12 mouse cellular contexts compared by ENCODE assay signal in genomic region chr2:164513389-164513788, GRCm38 (mm10). TPM values are rescaled to one million over a fixed set of nuclear protein-coding genes. Genes with fewer than 3 reads are reported as not detected.
DNase-seq lines count a peak whose midpoint lies in the region; ATAC-seq and TF ChIP-seq lines count a peak whose summit lies in the region.
"Had no signal": no experiment of that assay in that cellular context is flagged by ENCODE, and none has a peak within 500 bp of the region (broad histone marks: within the 10 kb centered on the region; RNA-seq: fewer than 3 reads in every experiment).

No protein-coding gene starts in this region.

- no peaks in the 10 kb centered on the region for H3K36me3 ChIP-seq in heart, embryonic 11.5 days (ENCODE audit: control insufficient read depth, insufficient read depth, low read length)
- H3K36me3 ChIP-seq in heart, postnatal 0 days (replicated peaks; ENCODE audit: control insufficient read depth, insufficient read depth, low read length), result no peaks in the 10 kb centered on the region
- H3K36me3 ChIP-seq in midbrain, embryonic 11.5 days (ENCODE audit: control insufficient read depth, insufficient read depth, low read length), result no peaks in the 10 kb centered on the region; the same call in 1 of the 2 replicates

- H3K9ac ChIP-seq in heart, embryonic 11.5 days (ENCODE audit: low read depth, low read length), result no peak overlapping the region
- no peak overlapping the region for H3K9ac ChIP-seq in heart, postnatal 0 days (replicated peaks; ENCODE audit: low read depth, low read length)
- H3K9ac ChIP-seq in midbrain, embryonic 11.5 days (ENCODE audit: low read length), result no peak overlapping the region

- no peak overlapping the region for H3K27ac ChIP-seq in heart, embryonic 11.5 days (ENCODE audit: low read depth, low read length)
- peak overlapping the region; percentile 73 for H3K27ac ChIP-seq in heart, postnatal 0 days (ENCODE audit: low read depth)
- no peak overlapping the region for H3K27ac ChIP-seq in midbrain, embryonic 11.5 days (ENCODE audit: low read depth, low read length)
- H3K27ac ChIP-seq: layer of hippocampus, adult 2 months had no signal

- ATAC-seq in heart, embryonic 11.5 days (replicated peaks; ENCODE audit: insufficient number of reproducible peaks, low FRiP score, low TSS enrichment), result no peak
- peak; percentile 68; the same call in 1 of the 2 replicates for ATAC-seq in heart, postnatal 0 days (ENCODE audit: insufficient read depth, low read depth)
- ATAC-seq in midbrain, embryonic 11.5 days (ENCODE audit: low FRiP score), result no peak
- ATAC-seq: midbrain, embryonic 16.5 days had no signal

- H3K4me2 ChIP-seq in heart, embryonic 11.5 days, result no peak overlapping the region
- no peak overlapping the region for H3K4me2 ChIP-seq in heart, postnatal 0 days (ENCODE audit: low read depth, low read length)
- H3K4me2 ChIP-seq in midbrain, embryonic 11.5 days, result no peak overlapping the region

- DNase-seq in heart, adult 18-20 months, result peak; percentile 61 to 87
- DNase-seq in adrenal gland, postnatal 14 days, result peak; percentile 68
- peak; percentile 73 for DNase-seq in heart, postnatal 0 days (ENCODE audit: low spot score)
- DNase-seq in lung, postnatal 14 days, result peak; percentile 57
- DNase-seq in left cerebral cortex, adult 18-20 months (ENCODE audit: low spot score in 2 of 2), result no peak
- no peak for DNase-seq in midbrain, embryonic 11.5 days (ENCODE audit: low spot score, missing footprints)
- no peak for DNase-seq in spleen, adult 12 weeks (ENCODE audit: low spot score)
- DNase-seq: liver had no signal

- no peak for TF ChIP-seq CTCF in heart, postnatal 0 days (IDR thresholded peaks at IDR 0.05; ENCODE audit: low read depth)

- WGBS in heart, embryonic 11.5 days (ENCODE audit: insufficient replicate concordance), result 55% methylated on average over 8 of the region's 8 CpGs
- WGBS in heart, postnatal 0 days, result 48% methylated on average over 8 of the region's 8 CpGs
- 81% methylated on average over 8 of the region's 8 CpGs for WGBS in midbrain, embryonic 11.5 days

- no peaks in the 10 kb centered on the region for H3K27me3 ChIP-seq in heart, embryonic 11.5 days (ENCODE audit: control insufficient read depth, insufficient read depth, low read length)
- no peaks in the 10 kb centered on the region for H3K27me3 ChIP-seq in heart, postnatal 0 days (ENCODE audit: control insufficient read depth, insufficient read depth, low read length)
- no peaks in the 10 kb centered on the region for H3K27me3 ChIP-seq in midbrain, embryonic 11.5 days (ENCODE audit: control insufficient read depth, insufficient read depth, low read length)

- H3K4me1 ChIP-seq in heart, embryonic 11.5 days (ENCODE audit: control insufficient read depth, insufficient read depth, low read length), result no peaks in the 10 kb centered on the region
- H3K4me1 ChIP-seq in heart, postnatal 0 days (ENCODE audit: control insufficient read depth, insufficient read depth), result no peaks in the 10 kb centered on the region; the same call in 1 of the 2 replicates
- H3K4me1 ChIP-seq in midbrain, embryonic 11.5 days (ENCODE audit: control insufficient read depth, insufficient read depth, low read length), result no peaks in the 10 kb centered on the region

- TF ChIP-seq EP300 in heart, postnatal 0 days (IDR thresholded peaks at IDR 0.05; ENCODE audit: low read depth), result peak; percentile 48; the same call in 1 of the 2 replicates

- no peak overlapping the region for H3K4me3 ChIP-seq in heart, embryonic 11.5 days (ENCODE audit: low read depth, low read length)
- H3K4me3 ChIP-seq in heart, postnatal 0 days (ENCODE audit: low read depth, low read length), result no peak overlapping the region
- no peak overlapping the region for H3K4me3 ChIP-seq in midbrain, embryonic 11.5 days (ENCODE audit: low read depth, low read length)
- H3K4me3 ChIP-seq: layer of hippocampus, adult 2 months had no signal

- H3K9me3 ChIP-seq in heart, embryonic 11.5 days (replicated peaks; ENCODE audit: control insufficient read depth, low read length), result no peaks in the 10 kb centered on the region
- H3K9me3 ChIP-seq in heart, postnatal 0 days (replicated peaks; ENCODE audit: control insufficient read depth, low read length), result 0 out of 2 replicates have a peak, but pooled peaks cover 6% of the 10 kb centered on the region
- H3K9me3 ChIP-seq in midbrain, embryonic 11.5 days (ENCODE audit: control insufficient read depth, low read length), result no peaks in the 10 kb centered on the region

RNA-seq across cellular contexts. Expression of gene Pigt, which starts 16.1 kb away (rescaled TPM):
- 10 to 100 TPM; 28.7 to 32.6 TPM for total RNA-seq in heart, adult 18-20 months (2021)
- 63.0 and 66.0 TPM in 2 replicates for polyA plus RNA-seq in heart, embryonic 11.5 days (2014; fragmentation: Nextera tagmentation; extraction: Ambion mirVana)
- 85.2 and 89.0 TPM in 2 replicates for total RNA-seq in adrenal gland, postnatal 14 days (2021)
- total RNA-seq in heart, postnatal 0 days (2014; rRNA removed; ENCODE audit: low replicate concordance), result 45.0 and 51.0 TPM in 2 replicates
- polyA plus RNA-seq in heart, postnatal 0 days (2015; fragmentation: Nextera tagmentation; extraction: Ambion mirVana), result 30.9 and 32.0 TPM in 2 replicates
- total RNA-seq in left cerebral cortex, adult 18-20 months (2021), result 10 to 100 TPM; 83.0 to 89.2 TPM
- 48.1 and 51.9 TPM in 2 replicates for polyA plus RNA-seq in midbrain, embryonic 11.5 days (2014; fragmentation: Nextera tagmentation; extraction: Ambion mirVana)

RNA-seq across cellular contexts. Expression of gene Dbndd2, which starts 27.5 kb away (rescaled TPM):
- total RNA-seq in heart, adult 18-20 months (2021), result 10 to 100 TPM in 1 of 2 experiments, 1 to 10 TPM in 1; 9.4 to 10.7 TPM
- 16.5 and 21.9 TPM in 2 replicates for polyA plus RNA-seq in heart, embryonic 11.5 days (2014; fragmentation: Nextera tagmentation; extraction: Ambion mirVana)
- total RNA-seq in adrenal gland, postnatal 14 days (2021), result 10.0 and 13.8 TPM in 2 replicates
- total RNA-seq in heart, postnatal 0 days (2014; rRNA removed; ENCODE audit: low replicate concordance), result 22.3 and 26.6 TPM in 2 replicates
- polyA plus RNA-seq in heart, postnatal 0 days (2015; fragmentation: Nextera tagmentation; extraction: Ambion mirVana), result 16.8 and 16.9 TPM in 2 replicates
- 100 to 1,000 TPM; 108 to 126 TPM for total RNA-seq in left cerebral cortex, adult 18-20 months (2021)
- 3.1 and 3.4 TPM in 2 replicates for polyA plus RNA-seq in midbrain, embryonic 11.5 days (2014; fragmentation: Nextera tagmentation; extraction: Ambion mirVana)

RNA-seq across cellular contexts. Expression of gene Trp53tg5, which starts 39.9 kb away (rescaled TPM):
- total RNA-seq in heart, adult 18-20 months (2021), result not detected
- polyA plus RNA-seq in heart, embryonic 11.5 days (2014; fragmentation: Nextera tagmentation; extraction: Ambion mirVana), result not detected in 2 replicates
- total RNA-seq in adrenal gland, postnatal 14 days (2021), result not detected in 2 replicates
- not detected in 2 replicates for total RNA-seq in heart, postnatal 0 days (2014; rRNA removed; ENCODE audit: low replicate concordance)
- not detected in 2 replicates for polyA plus RNA-seq in heart, postnatal 0 days (2015; fragmentation: Nextera tagmentation; extraction: Ambion mirVana)
- total RNA-seq in left cerebral cortex, adult 18-20 months (2021), result not detected
- polyA plus RNA-seq in midbrain, embryonic 11.5 days (2014; fragmentation: Nextera tagmentation; extraction: Ambion mirVana), result not detected in 2 replicates
- total RNA-seq: gastrocnemius, adult 8-10 months; layer of hippocampus, adult 2 months had no signal
- polyA plus RNA-seq: midbrain, embryonic 16.5 days had no signal

RNA-seq across cellular contexts. Expression of gene Wfdc2, which starts 48.8 kb away (rescaled TPM):
- total RNA-seq in heart, adult 18-20 months (2021), result 10 to 100 TPM in 1 of 2 experiments, 1 to 10 TPM in 1; 1.0 to 11.8 TPM
- 6.6 and 10.3 TPM in 2 replicates for polyA plus RNA-seq in heart, embryonic 11.5 days (2014; fragmentation: Nextera tagmentation; extraction: Ambion mirVana)
- total RNA-seq in adrenal gland, postnatal 14 days (2021), result 2.1 TPM in 1 of 2 replicates, not detected in the other
- total RNA-seq in heart, postnatal 0 days (2014; rRNA removed; ENCODE audit: low replicate concordance), result 2.9 and 8.5 TPM in 2 replicates
- 0.74 and 23.0 TPM in 2 replicates for polyA plus RNA-seq in heart, postnatal 0 days (2015; fragmentation: Nextera tagmentation; extraction: Ambion mirVana)
- total RNA-seq in left cerebral cortex, adult 18-20 months (2021), result under 1 TPM in 1 of 2 experiments, not detected in 1; 0.59 TPM
- 15.4 and 21.7 TPM in 2 replicates for polyA plus RNA-seq in midbrain, embryonic 11.5 days (2014; fragmentation: Nextera tagmentation; extraction: Ambion mirVana)
- total RNA-seq: gastrocnemius, adult 8-10 months; layer of hippocampus, adult 2 months had no signal

RNA-seq across cellular contexts. Expression of gene Gm20458, which starts 52.6 kb away (rescaled TPM):
- total RNA-seq in heart, adult 18-20 months (2021), result 10 to 100 TPM in 1 of 2 experiments, 1 to 10 TPM in 1; 3.7 to 11.1 TPM
- polyA plus RNA-seq in heart, embryonic 11.5 days (2014; fragmentation: Nextera tagmentation; extraction: Ambion mirVana), result 4.8 and 8.4 TPM in 2 replicates
- total RNA-seq in adrenal gland, postnatal 14 days (2021), result 0.82 and 5.9 TPM in 2 replicates
- 6.7 and 34.3 TPM in 2 replicates for total RNA-seq in heart, postnatal 0 days (2014; rRNA removed; ENCODE audit: low replicate concordance)
- polyA plus RNA-seq in heart, postnatal 0 days (2015; fragmentation: Nextera tagmentation; extraction: Ambion mirVana), result 15.4 and 15.5 TPM in 2 replicates
- 1 to 10 TPM; 2.0 to 6.4 TPM for total RNA-seq in left cerebral cortex, adult 18-20 months (2021)
- 4.7 and 5.0 TPM in 2 replicates for polyA plus RNA-seq in midbrain, embryonic 11.5 days (2014; fragmentation: Nextera tagmentation; extraction: Ambion mirVana)

Comparison
In these comparisons a context has a peak if more than half of its experiments do, and no peak if none do; other contexts are left out.
1. DNase-seq: peak in heart, adult 18-20 months (2 of 2), adrenal gland, postnatal 14 days (single experiment), heart, postnatal 0 days (single experiment) and lung, postnatal 14 days (single experiment); none in left cerebral cortex, adult 18-20 months (0 of 2), midbrain, embryonic 11.5 days (single experiment) and spleen, adult 12 weeks (single experiment).